Mouse (Mus musculus): ENCODE results near the gene Cyld. TPM values are rescaled to one million over a fixed set of nuclear protein-coding genes. Genes with fewer than 3 reads are reported as not detected.
"Not testable (repeated sequence)": the region's sequence is repeated elsewhere in the genome, so short reads cannot be mapped to it uniquely, and the experiment has no call there.

Cyld gene
- total and polyA plus RNA-seq, 3 experiments: 7.2 to 7.8 TPM; not detected in 1

DNA sequence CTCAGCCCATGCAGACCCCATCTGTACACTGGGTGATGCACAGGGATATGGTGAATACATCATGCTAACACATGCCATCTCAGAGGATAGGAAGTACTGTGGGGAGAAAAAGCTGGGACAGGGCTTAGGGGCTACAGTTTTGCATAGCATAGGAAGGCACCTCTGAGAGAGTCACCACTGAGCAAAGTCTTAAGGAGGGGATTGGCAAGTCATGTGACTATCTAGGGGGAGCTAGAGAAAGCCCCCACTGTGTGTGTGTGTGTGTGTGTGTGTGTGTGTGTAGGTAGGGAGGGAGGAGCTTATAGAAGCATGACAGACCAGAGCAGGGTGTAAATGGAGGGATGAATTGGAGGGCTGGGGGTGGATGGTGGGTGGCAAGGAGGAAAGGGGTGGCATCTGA is 48.5 kb upstream of the Cyld start:
- H3K79me2 ChIP-seq (ENCODE audit: control insufficient read depth, insufficient read depth, low read length, poor library complexity): no peaks in the 10 kb centered on the region
- H3K36me3 ChIP-seq (ENCODE audit: control insufficient read depth in 1 of 2, insufficient read depth in 2 of 2, low read length in 2 of 2): no peaks in the 10 kb centered on the region; a peak in 1 of 4 replicates
- TF ChIP-seq POLR2A (IDR thresholded peaks at IDR 0.05; ENCODE audit: control insufficient read depth in 1 of 2, insufficient read depth in 1 of 2, low read depth in 1 of 2, low read length in 2 of 2, poor library complexity in 1 of 2) (no peak), MAX (IDR thresholded peaks at IDR 0.05; ENCODE audit: low read length) (no peak), TBP (IDR thresholded peaks at IDR 0.05; ENCODE audit: low read depth, low read length) (no peak)
- no peaks in the 10 kb centered on the region for H3K27me3 ChIP-seq (ENCODE audit: control insufficient read depth in 1 of 2, insufficient read depth in 2 of 2, low read length in 2 of 2)
- no peak for DNase-seq (ENCODE audit: low read depth, low spot score)
- no peak overlapping the region for H3K4me3 ChIP-seq (ENCODE audit: control insufficient read depth in 1 of 2, insufficient read depth in 1 of 2, low read depth in 2 of 2, low read length in 2 of 2)
- H3K9ac ChIP-seq (ENCODE audit: control insufficient read depth, low read depth, low read length, poor library complexity, severe bottlenecking): no peak overlapping the region
- no peak overlapping the region for H3K27ac ChIP-seq (ENCODE audit: control insufficient read depth, low read depth, low read length)
- H3K9me3 ChIP-seq (replicated peaks; ENCODE audit: insufficient read depth, low read length): no peaks in the 10 kb centered on the region
- peaks cover 4 to 13% of the 10 kb centered on the region in 2 experiments; a peak in 3 of 4 replicates for H3K4me1 ChIP-seq (ENCODE audit: control insufficient read depth in 1 of 2, insufficient read depth in 2 of 2, low read length in 2 of 2)

DNA sequence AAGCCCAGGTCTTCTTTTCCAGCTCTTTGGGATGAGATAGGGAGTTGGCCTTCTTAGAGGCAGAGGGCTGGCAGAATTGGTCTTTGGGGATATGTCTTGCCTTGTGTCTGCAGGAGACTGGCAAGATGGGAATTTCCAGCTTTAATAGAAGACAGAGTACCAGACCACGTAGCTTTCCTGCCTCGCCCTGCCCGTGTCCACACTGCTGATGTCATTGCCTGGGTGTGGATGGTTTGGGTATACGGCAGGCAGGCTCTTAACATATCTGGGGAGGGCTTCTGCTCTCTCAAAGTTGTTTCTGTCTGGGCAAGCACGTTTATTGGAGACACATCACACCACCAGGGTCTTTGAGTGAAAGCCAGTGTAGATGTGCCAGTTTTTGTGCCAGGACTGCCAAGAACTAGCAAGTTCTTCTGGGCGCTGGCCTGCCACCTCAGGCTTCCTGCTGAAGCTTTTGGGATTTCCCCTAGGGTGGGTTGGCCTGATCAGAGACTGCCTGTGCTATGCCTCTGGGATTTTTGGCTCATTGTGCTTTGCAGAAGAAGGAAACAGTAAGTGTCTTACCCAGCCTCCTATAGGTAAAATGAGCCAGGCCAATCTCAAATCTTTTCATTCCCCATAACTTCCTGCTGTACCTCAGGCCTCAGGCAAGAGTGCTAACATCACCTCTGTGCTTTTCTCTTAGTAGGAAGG is 46.7 kb upstream of the Cyld start:
- no peak for DNase-seq (ENCODE audit: low read depth, low spot score)
- no peak for TF ChIP-seq POLR2AphosphoS2 (IDR thresholded peaks at IDR 0.05; ENCODE audit: low read length)
- no peak for TF ChIP-seq USF2 (IDR thresholded peaks at IDR 0.05; ENCODE audit: borderline replicate concordance in 1 of 2, insufficient read depth in 1 of 2, low read depth in 1 of 2, low read length in 2 of 2)
- no peak for TF ChIP-seq ZC3H11A (IDR thresholded peaks at IDR 0.05; ENCODE audit: low read depth, low read length)
- TF ChIP-seq ZNF384 (IDR thresholded peaks at IDR 0.05; ENCODE audit: low read depth, low read length): no peak
- no peak for TF ChIP-seq CTCF (IDR thresholded peaks at IDR 0.05 in 2 of 3, conservative IDR thresholded peaks at IDR 0.05 in 1 of 3; ENCODE audit: control insufficient read depth in 1 of 3, insufficient read depth in 1 of 3, low read depth in 2 of 3, low read length in 3 of 3, poor library complexity in 1 of 3, severe bottlenecking in 1 of 3)
- no peak for TF ChIP-seq ELF1 (IDR thresholded peaks at IDR 0.05; ENCODE audit: low read depth, low read length)
- TF ChIP-seq RCOR1 (IDR thresholded peaks at IDR 0.05; ENCODE audit: low read depth, low read length): no peak
- TF ChIP-seq MAFK (IDR thresholded peaks at IDR 0.05; ENCODE audit: borderline replicate concordance, low read depth, low read length): no peak
- TF ChIP-seq POLR2AphosphoS5 (IDR thresholded peaks at IDR 0.05; ENCODE audit: borderline replicate concordance, low read depth, low read length): no peak
- TF ChIP-seq MYC (IDR thresholded peaks at IDR 0.05; ENCODE audit: low read depth, low read length): no peak
- TF ChIP-seq MEF2A (IDR thresholded peaks at IDR 0.05; ENCODE audit: extremely low read depth, insufficient replicate concordance, low read depth, low read length, poor library complexity, severe bottlenecking): no peak
- TF ChIP-seq SIN3A (IDR thresholded peaks at IDR 0.05; ENCODE audit: low read length): no peak
- TF ChIP-seq TBP (IDR thresholded peaks at IDR 0.05; ENCODE audit: low read depth, low read length): no peak
- H3K27ac ChIP-seq (ENCODE audit: control insufficient read depth, low read depth, low read length): no peak overlapping the region
- H3K27me3 ChIP-seq (ENCODE audit: control insufficient read depth in 1 of 2, insufficient read depth in 2 of 2, low read length in 2 of 2): no peaks in the 10 kb centered on the region
- no peaks in the 10 kb centered on the region; a peak in 1 of 4 replicates for H3K36me3 ChIP-seq (ENCODE audit: control insufficient read depth in 1 of 2, insufficient read depth in 2 of 2, low read length in 2 of 2)
- no peaks in the 10 kb centered on the region for H3K9me3 ChIP-seq (replicated peaks; ENCODE audit: insufficient read depth, low read length)
- H3K79me2 ChIP-seq (ENCODE audit: control insufficient read depth, insufficient read depth, low read length, poor library complexity): no peaks in the 10 kb centered on the region
- H3K9ac ChIP-seq (ENCODE audit: control insufficient read depth, low read depth, low read length, poor library complexity, severe bottlenecking): no peak overlapping the region
- H3K4me1 ChIP-seq (ENCODE audit: control insufficient read depth in 1 of 2, insufficient read depth in 2 of 2, low read length in 2 of 2): peaks cover 4 to 13% of the 10 kb centered on the region in 2 experiments; a peak in 3 of 4 replicates
- H3K4me3 ChIP-seq (ENCODE audit: control insufficient read depth in 1 of 2, insufficient read depth in 1 of 2, low read depth in 2 of 2, low read length in 2 of 2): no peak overlapping the region

GRCm38 (mm10) chr8:88651122-88651521 is 45.7 kb upstream of the Cyld start:
- H3K9me3 ChIP-seq (replicated peaks; ENCODE audit: insufficient read depth, low read length); H3K9ac ChIP-seq (ENCODE audit: control insufficient read depth, low read depth, low read length, poor library complexity, severe bottlenecking); H3K27me3 ChIP-seq (ENCODE audit: control insufficient read depth in 1 of 2, insufficient read depth in 2 of 2, low read length in 2 of 2); H3K4me3 ChIP-seq (ENCODE audit: control insufficient read depth in 1 of 2, insufficient read depth in 1 of 2, low read depth in 2 of 2, low read length in 2 of 2); H3K36me3 ChIP-seq (ENCODE audit: control insufficient read depth in 1 of 2, insufficient read depth in 2 of 2, low read length in 2 of 2); DNase-seq (ENCODE audit: low read depth, low spot score); H3K79me2 ChIP-seq (ENCODE audit: control insufficient read depth, insufficient read depth, low read length, poor library complexity); H3K27ac ChIP-seq (ENCODE audit: control insufficient read depth, low read depth, low read length); H3K4me1 ChIP-seq (ENCODE audit: control insufficient read depth in 1 of 2, insufficient read depth in 2 of 2, low read length in 2 of 2): not testable (repeated sequence)

All from MEL (cell line).